Mouse (Mus musculus): ENCODE results near the gene C77080.
A peak's percentile ranks its signal among the peaks of the same experiment; 100 is the strongest.

The C77080 gene

DNA sequence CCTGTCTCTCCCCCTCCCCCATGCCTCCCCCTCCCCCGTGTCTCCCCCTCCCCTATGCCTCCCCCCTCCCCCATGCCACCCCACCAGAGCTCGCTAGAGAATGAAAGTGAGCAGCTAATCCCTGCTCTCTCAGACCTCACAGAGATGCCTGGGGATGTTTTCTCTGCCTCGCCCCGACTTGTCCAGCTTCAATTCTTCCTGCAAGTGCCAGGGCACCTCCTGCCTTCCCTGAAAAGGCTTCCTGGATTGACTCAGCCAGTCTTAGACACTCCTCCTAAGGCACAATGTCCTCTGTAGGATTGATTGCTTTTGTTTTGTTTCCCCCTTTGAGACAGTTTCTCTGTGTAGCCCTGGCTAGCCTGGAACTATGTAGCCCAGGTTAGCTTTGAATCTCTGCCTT, at the start of gene C77080:
Gene C77080, minus strand, starts transcription at position 209 of the 400 bp plus-strand sequence.
- no peak for DNase-seq (ENCODE audit: low spot score)

DNA sequence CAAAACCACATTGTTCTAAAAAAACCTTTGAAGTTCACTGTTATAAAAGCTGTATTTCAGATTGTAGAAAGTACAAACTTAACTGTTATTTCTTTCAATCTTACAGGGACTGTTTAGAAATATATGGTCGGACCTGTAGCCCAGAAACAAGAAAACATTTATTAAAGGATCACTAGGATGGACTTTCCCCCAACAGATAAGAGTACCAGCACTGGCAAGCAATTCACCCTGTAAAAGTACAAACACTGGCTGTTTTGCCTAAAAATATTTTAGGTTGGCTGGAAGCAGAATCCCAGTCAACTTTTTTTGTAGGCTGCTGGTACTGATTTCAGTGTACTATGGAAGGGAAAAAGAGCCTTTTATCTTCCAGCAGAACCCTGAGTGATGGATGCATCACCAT, 46.7 kb upstream of the C77080 start:
- DNase-seq (ENCODE audit: low spot score) = no peak

GRCm38 (mm10) chr4:129304306-129304705, 43.1 kb upstream of the C77080 start:
- no peak for DNase-seq (ENCODE audit: low spot score)

DNA sequence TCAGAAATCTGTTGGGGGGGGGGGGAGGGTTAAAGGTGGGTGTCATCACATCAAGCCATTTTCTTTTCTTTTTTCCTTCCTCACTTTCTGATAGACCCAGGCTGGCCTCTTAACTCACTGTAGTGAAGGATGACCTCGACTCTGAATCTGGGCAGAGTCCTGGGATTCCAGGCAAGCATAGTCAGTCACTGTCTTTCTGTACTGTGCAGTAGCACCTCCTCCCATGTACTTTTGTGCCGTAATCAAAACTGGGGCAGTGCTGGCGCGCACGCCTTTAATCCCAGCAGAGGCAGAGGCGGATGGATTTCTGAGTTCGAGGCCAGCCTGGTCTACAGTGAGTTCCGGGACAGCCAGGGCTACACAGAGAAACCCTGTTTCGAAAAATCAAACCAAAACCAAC, 42.6 kb upstream of the C77080 start:
- no peak for DNase-seq (ENCODE audit: low spot score)

GRCm38 (mm10) chr4:129303401-129303800, 42.2 kb upstream of the C77080 start:
- no peak for DNase-seq (ENCODE audit: low spot score)

GRCm38 (mm10) chr4:129299121-129299520, 37.9 kb upstream of the C77080 start:
- no peak for DNase-seq (ENCODE audit: low spot score)

DNA sequence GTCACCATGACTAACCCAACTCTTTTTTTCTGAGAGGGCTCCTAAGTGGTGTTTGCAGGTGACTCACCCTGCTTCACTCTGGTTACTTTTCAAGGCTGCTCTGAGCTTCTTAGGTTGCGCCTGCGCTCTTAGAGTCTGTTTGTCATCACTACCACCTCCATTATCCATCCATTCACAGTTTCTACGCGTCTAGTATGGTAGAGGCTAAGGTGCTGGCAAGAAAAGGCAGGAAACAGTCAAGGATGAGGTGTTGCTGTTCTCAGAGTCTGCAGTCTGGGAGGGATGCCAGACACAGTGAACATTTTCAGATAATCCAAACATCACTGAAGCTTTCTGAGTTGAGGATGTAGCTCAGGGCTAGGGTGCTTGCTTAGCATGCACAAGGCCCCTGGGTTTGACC, 36.5 kb upstream of the C77080 start:
- DNase-seq (ENCODE audit: low spot score) = no peak

DNA sequence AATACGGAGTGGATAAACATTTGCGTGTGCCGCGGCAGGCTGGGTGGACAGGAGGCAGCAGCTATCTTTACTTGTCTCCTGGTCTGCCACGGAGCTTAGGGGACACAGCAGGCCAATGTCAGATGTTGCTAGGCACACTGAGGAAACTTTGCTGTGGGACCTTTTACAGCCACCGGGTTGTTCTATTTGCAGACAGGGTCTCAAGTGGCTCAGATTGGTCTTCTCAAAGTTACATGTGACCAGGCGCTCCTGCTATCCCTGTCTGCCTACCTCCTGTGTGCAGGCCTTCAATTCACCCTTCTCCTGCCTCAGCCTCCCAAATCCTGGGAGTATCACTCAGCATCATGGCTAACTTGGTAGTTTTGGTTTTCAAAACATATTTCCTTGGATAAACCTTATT, 34.9 kb upstream of the C77080 start:
- DNase-seq (ENCODE audit: low spot score) = no peak

DNA sequence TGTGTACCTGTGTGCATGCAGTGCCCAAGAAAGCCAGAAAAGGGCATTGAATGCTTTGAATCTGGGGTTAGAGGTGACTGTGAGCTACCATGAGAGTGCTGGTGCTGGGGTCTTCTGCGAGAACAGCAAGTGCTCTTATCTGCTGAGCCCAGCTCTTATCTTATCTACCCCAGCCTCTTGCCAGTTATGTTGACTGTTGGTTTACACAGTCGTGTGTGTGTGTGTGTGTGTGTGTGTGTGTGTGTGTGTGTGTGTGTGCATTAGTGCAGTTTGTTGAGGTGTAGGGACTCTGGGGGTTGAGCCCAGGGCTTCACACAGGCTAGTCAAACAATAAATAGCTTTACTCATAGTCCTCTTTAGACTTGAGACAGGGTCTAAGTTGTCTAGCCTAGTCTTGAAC, 34.0 kb upstream of the C77080 start:
- no peak for DNase-seq (ENCODE audit: low spot score)

DNA sequence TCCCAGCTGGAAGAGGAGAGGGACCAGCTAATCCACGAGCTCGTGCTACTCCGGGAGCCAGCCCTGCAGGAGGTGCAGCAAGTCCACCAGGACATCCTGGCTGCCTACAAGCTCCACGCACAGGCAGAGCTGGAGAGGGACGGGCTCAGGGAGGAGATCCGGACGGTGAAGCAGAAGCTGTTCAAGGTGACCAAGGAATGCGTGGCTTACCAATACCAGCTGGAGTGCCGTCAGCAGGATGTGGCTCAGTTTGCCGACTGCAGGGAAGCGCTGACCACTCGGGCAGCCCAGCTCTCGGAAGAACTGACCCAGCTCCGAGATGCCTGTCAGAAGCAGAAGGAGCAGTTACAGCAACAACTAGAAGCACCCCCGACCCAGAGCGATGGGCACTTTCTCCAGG, 32.5 kb upstream of the C77080 start:
- no peak for DNase-seq (ENCODE audit: low spot score)

DNA sequence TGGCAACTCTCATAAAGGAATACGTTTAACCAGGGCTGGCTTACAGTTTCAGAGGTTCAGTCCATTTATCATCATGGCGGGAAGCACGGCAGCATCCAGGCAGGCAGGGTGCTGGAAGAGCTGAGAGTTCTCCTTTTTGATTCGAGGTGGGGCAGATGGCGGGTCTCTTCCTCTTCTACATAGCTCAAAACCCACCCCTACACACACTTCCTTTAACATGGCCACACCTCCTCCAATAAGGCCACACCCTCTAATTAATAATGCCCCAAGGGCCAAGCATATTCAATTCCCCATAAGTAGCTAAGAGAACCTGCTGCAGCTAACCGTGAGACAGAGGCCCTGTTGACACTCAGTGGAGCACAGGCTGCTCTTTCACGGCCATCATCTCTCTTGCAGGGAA, 31.6 kb upstream of the C77080 start:
- DNase-seq (ENCODE audit: low spot score) = no peak

DNA sequence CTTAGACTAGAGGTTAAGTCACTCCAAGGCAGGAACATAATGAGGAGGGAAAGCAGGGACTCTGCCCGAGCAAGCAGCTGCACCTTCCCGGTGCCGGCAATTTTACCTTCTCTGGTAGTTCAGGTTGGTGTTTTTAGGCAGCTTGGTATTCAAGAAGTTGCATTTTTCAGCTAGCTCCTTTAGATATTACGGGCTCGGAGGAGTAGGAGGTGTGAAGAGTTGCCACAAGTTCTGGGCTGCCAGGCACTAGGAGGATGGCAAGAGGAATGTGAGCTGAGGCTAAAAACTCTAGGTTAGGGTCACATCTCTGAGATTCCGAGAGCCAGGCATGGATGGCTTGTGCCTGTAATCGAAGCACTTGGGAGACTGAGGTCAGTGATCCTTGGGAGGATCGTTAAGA, 28.5 kb upstream of the C77080 start:
- DNase-seq (ENCODE audit: low spot score) = no peak

GRCm38 (mm10) chr4:129288067-129288466, 26.9 kb upstream of the C77080 start:
- no peak for DNase-seq (ENCODE audit: low spot score)

GRCm38 (mm10) chr4:129287472-129287981, 26.3 kb upstream of the C77080 start, which contains the start of gene Sync:
Sync (plus strand) TSS chr4:129287617.
- no peak for DNase-seq (ENCODE audit: low spot score)

- no peak for DNase-seq (ENCODE audit: low spot score)
Measured at GRCm38 (mm10) chr4:129286683-129287471, 25.7 kb upstream of the C77080 start.

DNA sequence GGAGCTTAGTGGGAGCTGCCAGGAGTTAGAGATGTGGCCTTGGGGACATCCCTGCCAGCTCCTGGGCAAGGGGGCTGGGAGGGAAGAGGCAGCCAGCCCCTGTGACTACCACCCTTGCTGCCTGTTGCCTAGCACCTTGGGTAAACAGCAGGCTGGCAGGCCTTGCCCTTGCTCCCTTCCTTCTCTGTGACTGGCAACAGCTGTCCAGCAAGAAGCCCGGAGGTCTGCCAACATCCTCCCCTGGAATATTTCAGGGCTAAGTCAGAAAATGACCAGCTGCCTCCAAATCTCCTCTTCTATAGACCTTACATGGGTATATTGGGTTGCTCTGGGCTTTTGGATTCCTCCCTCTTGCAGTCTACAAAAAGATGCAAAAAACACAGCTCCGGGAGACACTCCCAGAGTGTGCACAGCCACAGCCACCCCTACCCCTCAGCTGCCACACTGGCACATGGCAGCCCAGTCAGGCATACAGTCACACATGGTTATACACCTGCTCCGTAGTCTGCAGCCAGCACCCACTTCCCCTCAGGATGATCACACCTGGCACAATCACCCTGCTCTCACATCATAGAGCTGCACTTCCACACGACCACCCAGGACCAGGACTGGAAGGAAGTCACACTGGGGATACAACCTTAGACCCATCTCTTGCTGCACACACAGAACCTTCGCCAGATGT, 24.9 kb upstream of the C77080 start:
- no peak for DNase-seq (ENCODE audit: low spot score)

DNA sequence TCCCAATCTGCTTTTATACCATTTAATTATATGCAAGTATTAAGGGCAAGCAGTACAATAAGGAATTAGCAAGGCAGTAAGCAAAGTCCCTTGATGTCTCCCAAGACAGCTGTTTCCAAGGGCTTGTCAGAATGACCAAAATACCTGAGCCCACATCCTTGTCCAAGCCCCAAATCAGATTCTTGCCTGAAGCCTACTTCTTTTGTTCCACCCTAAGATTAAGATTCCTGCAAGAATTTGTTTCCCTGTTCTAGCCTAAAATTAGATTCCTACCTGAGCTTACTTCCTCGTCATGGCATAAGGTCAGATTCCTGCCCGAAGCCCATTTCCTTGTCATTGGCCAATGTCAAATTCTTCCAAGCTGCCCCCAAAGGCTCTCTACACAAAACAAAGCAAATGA, 23.5 kb upstream of the C77080 start:
- no peak for DNase-seq (ENCODE audit: low spot score)

DNA sequence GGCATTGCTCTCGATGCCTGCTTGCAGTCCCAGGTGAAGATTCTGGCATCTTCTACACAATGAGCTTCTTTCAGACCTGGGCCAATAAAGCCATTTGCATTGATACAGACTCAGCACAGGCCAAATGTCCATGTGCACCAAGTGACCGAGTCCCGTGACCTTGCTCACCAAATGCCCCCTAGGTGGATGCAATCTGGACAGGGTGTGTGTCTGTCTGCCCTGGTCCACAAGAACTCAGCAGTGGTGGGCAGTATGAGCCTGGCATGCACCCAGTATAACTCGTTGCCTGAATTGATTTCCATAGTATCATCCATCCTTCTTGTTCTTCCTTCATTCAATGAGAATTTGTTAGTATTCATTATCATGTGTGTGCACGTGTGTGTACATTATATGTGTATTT, 22.0 kb upstream of the C77080 start:
- DNase-seq (ENCODE audit: low spot score) = no peak

DNA sequence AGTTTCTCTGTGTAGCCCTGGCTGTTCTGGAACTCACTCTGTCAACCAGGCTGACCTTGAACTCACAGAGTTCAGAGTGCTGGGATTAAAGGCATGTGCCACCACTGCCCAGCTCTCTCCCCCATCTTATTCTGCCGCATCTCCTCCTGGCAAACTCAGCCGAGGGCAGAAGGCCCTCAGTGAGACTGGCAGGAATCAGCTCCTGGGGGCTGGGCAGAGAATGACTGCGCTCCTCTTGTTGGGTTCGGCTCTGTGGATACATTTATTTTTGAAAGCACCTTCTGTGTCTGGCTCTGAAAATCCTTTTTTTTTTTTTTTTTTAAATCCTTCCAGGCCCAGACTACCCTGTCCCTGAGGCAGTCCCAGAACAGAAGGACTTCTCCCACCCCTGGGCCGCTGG, 21.6 kb upstream of the C77080 start:
- no peak for DNase-seq (ENCODE audit: low spot score)

GRCm38 (mm10) chr4:129276453-129276865, 15.3 kb upstream of the C77080 start:
- peak; percentile 96 for DNase-seq (ENCODE audit: low spot score)

GRCm38 (mm10) chr4:129272756-129273046, 11.5 kb upstream of the C77080 start:
- no peak for DNase-seq (ENCODE audit: low spot score)

GRCm38 (mm10) chr4:129271991-129272755, 11.0 kb upstream of the C77080 start:
- DNase-seq (ENCODE audit: low spot score) = no peak

GRCm38 (mm10) chr4:129268698-129269097, 7.5 kb upstream of the C77080 start:
- DNase-seq (ENCODE audit: low spot score) = no peak

Data from layer of hippocampus, adult 9-10 months (tissue).